12 mouse cellular contexts compared by ENCODE assay signal in the genomic region with DNA sequence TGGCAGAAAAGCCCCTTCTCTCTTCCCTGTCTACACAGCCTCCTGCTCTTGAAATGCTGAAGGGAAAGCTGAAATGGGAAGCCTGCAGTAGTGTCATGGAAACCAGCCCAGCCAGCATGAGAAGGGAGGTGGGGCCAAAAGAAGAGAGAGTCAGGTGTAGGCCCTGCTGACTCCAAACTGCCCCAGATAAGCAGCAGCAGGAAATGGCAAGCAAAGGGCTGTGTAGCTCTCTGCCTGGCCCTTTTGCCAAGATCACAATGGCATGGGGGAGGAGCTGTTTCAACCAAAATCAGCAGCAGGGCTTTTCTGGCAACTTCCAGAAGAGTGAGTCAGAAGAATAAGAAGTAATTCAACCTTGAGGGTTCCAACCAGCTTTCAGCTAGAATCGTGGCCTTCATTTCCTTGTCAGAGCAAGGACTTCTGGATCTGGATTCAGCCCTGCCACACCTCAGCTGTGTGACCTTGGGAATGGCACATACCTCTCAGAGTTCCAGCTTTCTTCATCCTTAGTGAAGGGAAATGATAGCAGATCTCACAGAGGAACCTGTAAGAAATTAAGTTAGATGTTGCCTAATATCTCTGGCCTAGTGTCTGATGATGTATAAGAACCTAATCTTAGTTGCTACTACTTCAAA.
DNase-seq lines count a peak whose midpoint lies in the region; ATAC-seq lines count a peak whose summit lies in the region.
"Had no signal": no experiment of that assay in that cellular context is flagged by ENCODE, and none has a peak within 500 bp of the region (broad histone marks: within the 10 kb centered on the region; RNA-seq: fewer than 3 reads in every experiment).

No protein-coding gene starts in this region.

- DNase-seq in left cerebral cortex, postnatal 36 days (ENCODE audit: low spot score in 2 of 2), result peak; percentile 19 to 32
- DNase-seq in left cerebral cortex, adult 11 months (ENCODE audit: low spot score), result no peak
- peak; percentile 58 for DNase-seq in adrenal gland, postnatal 10 days
- DNase-seq in cerebellum, postnatal 14 days, result peak; percentile 75 to 81
- DNase-seq in lung, postnatal 25 days (ENCODE audit: low spot score), result peak; percentile 3
- no peak for DNase-seq in midbrain, embryonic 10.5 days (ENCODE audit: low spot score)
- no peak for DNase-seq in layer of hippocampus, adult 8-10 months (ENCODE audit: low spot score in 2 of 2)
- DNase-seq: liver, embryonic 13.5 days had no signal

- no peaks in the 10 kb centered on the region for H3K4me1 ChIP-seq in midbrain, embryonic 10.5 days
- H3K4me1 ChIP-seq: liver, embryonic 13.5 days; neural tube, embryonic 12.5 days had no signal

- H3K4me3 ChIP-seq in midbrain, embryonic 10.5 days, result no peak overlapping the region
- H3K4me3 ChIP-seq: liver, embryonic 13.5 days; neural tube, embryonic 12.5 days had no signal

- H3K27me3 ChIP-seq in midbrain, embryonic 10.5 days (ENCODE audit: low read depth, poor library complexity, severe bottlenecking), result no peaks in the 10 kb centered on the region
- H3K27me3 ChIP-seq: liver, embryonic 13.5 days; neural tube, embryonic 12.5 days had no signal

- H3K36me3 ChIP-seq in midbrain, embryonic 10.5 days, result no peaks in the 10 kb centered on the region
- H3K36me3 ChIP-seq: G1E; liver, embryonic 13.5 days; neural tube, embryonic 12.5 days had no signal

- 61% methylated on average over 1 of the region's 1 CpGs for WGBS in midbrain, embryonic 10.5 days

- H3K27ac ChIP-seq in midbrain, embryonic 10.5 days (replicated peaks), result no peak overlapping the region
- H3K27ac ChIP-seq: kidney, postnatal 0 days; liver, embryonic 13.5 days; neural tube, embryonic 12.5 days had no signal

- no peak for ATAC-seq in megakaryocyte-erythroid progenitor cell, adult 5-6 weeks (replicated peaks; ENCODE audit: low FRiP score, low TSS enrichment, poor library complexity, severe bottlenecking)

- no peaks in the 10 kb centered on the region; the same call in 1 of the 2 replicates for H3K9me3 ChIP-seq in midbrain, embryonic 10.5 days (replicated peaks)
- H3K9me3 ChIP-seq: liver, embryonic 13.5 days; neural tube, embryonic 12.5 days had no signal

- intact Hi-C loops in left cerebral cortex, postnatal 36 days (cut with DNase I), result no loop called here

Comparison
In these comparisons a context has a peak if more than half of its experiments do, and no peak if none do; other contexts are left out.
1. DNase-seq: peak in left cerebral cortex, postnatal 36 days (2 of 2), adrenal gland, postnatal 10 days (single experiment), cerebellum, postnatal 14 days (2 of 2) and lung, postnatal 25 days (single experiment); none in left cerebral cortex, adult 11 months (single experiment), midbrain, embryonic 10.5 days (single experiment) and layer of hippocampus, adult 8-10 months (0 of 2).